ENCODE assay signal across 31 mouse cellular contexts in the genomic region with DNA sequence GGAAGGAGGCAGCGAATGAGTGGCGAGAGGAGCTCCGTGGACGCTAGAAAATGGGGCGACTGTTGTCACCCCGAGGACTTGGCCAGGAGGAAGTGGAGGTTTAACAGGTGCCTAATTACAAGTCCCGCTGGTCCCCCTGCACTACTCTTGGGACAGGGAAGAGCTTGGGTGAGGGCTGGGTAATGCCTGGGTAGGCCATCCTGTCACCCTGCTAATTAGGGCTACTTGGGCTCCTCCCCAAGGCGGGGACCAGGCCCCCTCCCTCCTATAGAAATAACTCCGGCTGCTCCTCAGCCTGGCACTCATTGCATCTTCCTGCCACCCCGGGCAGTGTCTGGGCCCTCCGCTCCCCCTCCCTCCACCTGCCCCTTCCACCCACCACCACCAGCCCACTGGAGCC. TPM values are rescaled to one million over a fixed set of nuclear protein-coding genes. Genes with fewer than 3 reads are reported as not detected.
DNase-seq lines count a peak whose midpoint lies in the region; ATAC-seq and TF ChIP-seq lines count a peak whose summit lies in the region.
"Had no signal": no experiment of that assay in that cellular context is flagged by ENCODE, and none has a peak within 500 bp of the region (broad histone marks: within the 10 kb centered on the region; RNA-seq: fewer than 3 reads in every experiment).

A gene (plus strand): TSS at position 301 of the 400 bp plus-strand sequence.

- peaks cover 35% of the 10 kb centered on the region for H3K27me3 ChIP-seq in embryonic facial prominence, embryonic 13.5 days
- peaks cover 68% of the 10 kb centered on the region for H3K27me3 ChIP-seq in embryonic facial prominence, embryonic 10.5 days (replicated peaks; ENCODE audit: low read depth, poor library complexity, severe bottlenecking)
- H3K27me3 ChIP-seq in testis, adult 2 months (ENCODE audit: control insufficient read depth, insufficient read depth, low read length): no peaks in the 10 kb centered on the region
- no peaks in the 10 kb centered on the region for H3K27me3 ChIP-seq in stomach, postnatal 0 days (ENCODE audit: control insufficient read depth, insufficient read depth, low read length)
- H3K27me3 ChIP-seq: Patski had no signal

- DNase-seq in embryonic facial prominence, embryonic 10.5 days (ENCODE audit: low spot score): no peak
- DNase-seq in testis, postnatal 14 days (ENCODE audit: low spot score): no peak
- DNase-seq in stomach, postnatal 0 days (ENCODE audit: low spot score): no peak
- no peak for DNase-seq in heart, adult 8-10 months (ENCODE audit: low spot score)
- DNase-seq: adrenal gland, postnatal 10 days; adrenal gland, postnatal 36 days; cerebellum, adult 2 months; cerebellum, adult 9-11 months; cerebellum, postnatal 25 days; forebrain, postnatal 0 days; gastrocnemius, adult 2 months; gastrocnemius, postnatal 14 days; heart, adult 11 months; heart, postnatal 10 days; heart, postnatal 36 days had no signal

- H3K9ac ChIP-seq in embryonic facial prominence, embryonic 13.5 days: 0 out of 2 replicates have a peak within 1 kb of the TSS, but pooled peaks have one; percentile 41
- H3K9ac ChIP-seq in stomach, postnatal 0 days (ENCODE audit: low read length): peak within 1 kb of the TSS; percentile 35; the same call in 1 of the 2 replicates
- H3K9ac ChIP-seq: embryonic facial prominence, embryonic 15.5 days; forebrain, postnatal 0 days; heart, embryonic 12.5 days; heart, embryonic 15.5 days; hindbrain, embryonic 14.5 days had no signal

- no peaks in the 10 kb centered on the region for H3K9me3 ChIP-seq in embryonic facial prominence, embryonic 13.5 days
- H3K9me3 ChIP-seq in embryonic facial prominence, embryonic 10.5 days: no peaks in the 10 kb centered on the region
- H3K9me3 ChIP-seq in stomach, postnatal 0 days (ENCODE audit: control insufficient read depth, low read length): no peaks in the 10 kb centered on the region
- H3K9me3 ChIP-seq: embryonic facial prominence, embryonic 15.5 days; heart, embryonic 12.5 days; heart, embryonic 15.5 days; hindbrain, embryonic 10.5 days had no signal

- ATAC-seq in embryonic facial prominence, embryonic 13.5 days (ENCODE audit: insufficient number of reproducible peaks, insufficient read depth, low FRiP score, low TSS enrichment, low read depth): 0 out of 2 replicates have a peak, but pooled peaks have one; percentile 3
- ATAC-seq in stomach, postnatal 0 days (ENCODE audit: low FRiP score, low TSS enrichment): no peak
- ATAC-seq: forebrain, embryonic 14.5 days; forebrain, postnatal 0 days; hindbrain, postnatal 0 days; inflammation-experienced regulatory T-cells, adult 6 months; Patski had no signal

- no peak for TF ChIP-seq EP300 in stomach, postnatal 0 days (optimal IDR thresholded peaks at IDR 0.05)

- no peak for TF ChIP-seq POLR2A in testis, adult 2 months (IDR thresholded peaks at IDR 0.05; ENCODE audit: control insufficient read depth, low read depth, low read length)

- H3K36me3 ChIP-seq in embryonic facial prominence, embryonic 13.5 days: no peaks in the 10 kb centered on the region
- H3K36me3 ChIP-seq in embryonic facial prominence, embryonic 10.5 days (replicated peaks): no peaks in the 10 kb centered on the region
- H3K36me3 ChIP-seq in testis, adult 2 months (ENCODE audit: control insufficient read depth, insufficient read depth, low read length): no peaks in the 10 kb centered on the region
- H3K36me3 ChIP-seq in stomach, postnatal 0 days (ENCODE audit: control insufficient read depth, insufficient read depth, low read length): no peaks in the 10 kb centered on the region
- H3K36me3 ChIP-seq: embryonic facial prominence, embryonic 15.5 days; G1E; heart, embryonic 12.5 days; heart, embryonic 15.5 days; hindbrain, embryonic 10.5 days had no signal

- no peak within 1 kb of the TSS for H3K4me3 ChIP-seq in embryonic facial prominence, embryonic 13.5 days
- no peak within 1 kb of the TSS for H3K4me3 ChIP-seq in embryonic facial prominence, embryonic 10.5 days
- H3K4me3 ChIP-seq in testis, adult 2 months (ENCODE audit: control insufficient read depth, low read depth, low read length): peak within 1 kb of the TSS; percentile 4
- H3K4me3 ChIP-seq in stomach, postnatal 0 days (ENCODE audit: low read depth, low read length): peak within 1 kb of the TSS; percentile 19
- H3K4me3 ChIP-seq: embryonic facial prominence, embryonic 15.5 days; gastrocnemius, adult 2 months; heart, embryonic 12.5 days; heart, embryonic 15.5 days; hindbrain, embryonic 10.5 days had no signal

- H3K4me2 ChIP-seq in embryonic facial prominence, embryonic 13.5 days: no peak within 1 kb of the TSS
- peak within 1 kb of the TSS; percentile 42 for H3K4me2 ChIP-seq in stomach, postnatal 0 days (replicated peaks; ENCODE audit: low read depth)
- H3K4me2 ChIP-seq: embryonic facial prominence, embryonic 15.5 days; heart, embryonic 12.5 days; heart, embryonic 15.5 days; hindbrain, embryonic 14.5 days had no signal

- TF ChIP-seq CTCF in testis, adult 2 months (IDR thresholded peaks at IDR 0.05; ENCODE audit: control insufficient read depth, insufficient read depth, insufficient replicate concordance, low read depth, low read length): no peak
- TF ChIP-seq CTCF in stomach, postnatal 0 days (IDR thresholded peaks at IDR 0.05; ENCODE audit: low read depth): no peak

- peaks cover 23% of the 10 kb centered on the region for H3K4me1 ChIP-seq in embryonic facial prominence, embryonic 13.5 days
- peaks cover 25% of the 10 kb centered on the region for H3K4me1 ChIP-seq in embryonic facial prominence, embryonic 10.5 days
- H3K4me1 ChIP-seq in testis, adult 2 months (ENCODE audit: control insufficient read depth, insufficient read depth, low read length): peaks cover 2% of the 10 kb centered on the region; the same call in 1 of the 2 replicates
- H3K4me1 ChIP-seq in stomach, postnatal 0 days (replicated peaks; ENCODE audit: control insufficient read depth, insufficient read depth): peaks cover 4% of the 10 kb centered on the region; the same call in 1 of the 2 replicates

- H3K27ac ChIP-seq in embryonic facial prominence, embryonic 13.5 days: no peak within 1 kb of the TSS
- no peak within 1 kb of the TSS for H3K27ac ChIP-seq in embryonic facial prominence, embryonic 10.5 days (replicated peaks)
- H3K27ac ChIP-seq in testis, adult 2 months (ENCODE audit: control insufficient read depth, insufficient read depth, low read depth, low read length): no peak within 1 kb of the TSS
- H3K27ac ChIP-seq in stomach, postnatal 0 days (replicated peaks): peak within 1 kb of the TSS; percentile 87
- H3K27ac ChIP-seq: gastrocnemius, adult 2 months; heart, embryonic 15.5 days; hindbrain, embryonic 10.5 days; hindbrain, embryonic 14.5 days; hindbrain, postnatal 0 days had no signal

- WGBS in embryonic facial prominence, embryonic 13.5 days: 73% methylated on average over 11 of the region's 11 CpGs
- 82% methylated on average over 11 of the region's 11 CpGs for WGBS in embryonic facial prominence, embryonic 10.5 days
- WGBS in stomach, postnatal 0 days: 65% methylated on average over 11 of the region's 11 CpGs

RNA-seq across cellular contexts. Expression of the gene that starts here (rescaled TPM):
- polyA plus RNA-seq in embryonic facial prominence, embryonic 13.5 days (2015; fragmentation: Nextera tagmentation; extraction: Ambion mirVana): 0.40 and 0.77 TPM in 2 replicates
- 0.12 TPM in 1 of 2 replicates, not detected in the other for polyA plus RNA-seq in embryonic facial prominence, embryonic 10.5 days (2016; fragmentation: Nextera tagmentation; extraction: Ambion mirVana)
- 12.1 and 14.1 TPM in 2 replicates for polyA plus RNA-seq in testis, adult 2 months (2012; rRNA removed)
- 19.2 and 22.7 TPM in 2 replicates for polyA plus RNA-seq in stomach, postnatal 0 days (2015; fragmentation: Nextera tagmentation; extraction: Ambion mirVana)
- total RNA-seq in heart, adult 8-10 months (2022): not detected
- total RNA-seq: common myeloid progenitor, adult 5-6 weeks; G1E; gastrocnemius, adult 2 months; gastrocnemius, postnatal 14 days; gastrocnemius, postnatal 4 days; heart, postnatal 36 days had no signal
- polyA plus RNA-seq: embryonic facial prominence, embryonic 11.5 days; forebrain, embryonic 11.5 days; G1E; hindbrain, embryonic 10.5 days; inflammation-experienced regulatory T-cells, adult 6 months had no signal

Comparison
In these comparisons a context has a peak if more than half of its experiments do, and no peak if none do; other contexts are left out.
1. Peak in ATAC-seq and H3K9ac ChIP-seq in embryonic facial prominence, embryonic 13.5 days; RNA of the gene not detected or under 1 TPM.
2. H3K4me3 ChIP-seq: peak in testis, adult 2 months (single experiment) and stomach, postnatal 0 days (single experiment); none in embryonic facial prominence, embryonic 13.5 days (single experiment) and embryonic facial prominence, embryonic 10.5 days (single experiment).